Mouse (Mus musculus) heart, postnatal 0 days (tissue): ENCODE measurements around the gene Hus1. TPM values are rescaled to one million over a fixed set of nuclear protein-coding genes. Genes with fewer than 3 reads are reported as not detected.
A peak's percentile ranks its signal among the peaks of the same experiment; 100 is the strongest.

ENCODE experiments used
- ATAC-seq: fragments of 200-750 bp; cut with Nextera tagmentation; 2 replicates; pipeline ENCODE4 v1.8.0; 2017; ENCODE audit warnings: low read depth, moderate number of reproducible peaks, moderate library complexity; ENCODE audit not compliant: insufficient read depth
- DNase-seq: peaks from one replicate; pipeline ENCODE4 v3.0.0-alpha.2; 2016; ENCODE audit warnings: low spot score
- H3K27ac ChIP-seq: fragments of 300-500 bp; sonication (generic); 2 replicates; pipeline ENCODE4 v1.5.1; 2014; ENCODE audit warnings: low read depth, mild to moderate bottlenecking
- H3K27me3 ChIP-seq: fragments of 300-500 bp; sonication (generic); 2 replicates; pipeline ENCODE4 v1.6.1; 2014; ENCODE audit warnings: low read length, mixed read lengths; ENCODE audit not compliant: control insufficient read depth, insufficient read depth
- H3K36me3 ChIP-seq: fragments of 300-500 bp; sonication (generic); replicated peaks from 2 replicates; pipeline ENCODE4 v1.6.1; 2014; ENCODE audit warnings: low read length, mixed read lengths; ENCODE audit not compliant: control insufficient read depth, insufficient read depth
- H3K4me1 ChIP-seq: fragments of 300-500 bp; sonication (generic); 2 replicates; pipeline ENCODE4 v1.6.1; 2014; ENCODE audit warnings: antibody characterized with exemption; ENCODE audit not compliant: control insufficient read depth, insufficient read depth
- H3K4me2 ChIP-seq: fragments of 300-500 bp; sonication (generic); 2 replicates; pipeline ENCODE4 v1.6.1; 2014; ENCODE audit warnings: low read depth, mild to moderate bottlenecking, low read length, moderate library complexity
- H3K4me3 ChIP-seq: fragments of 300-500 bp; sonication (generic); 2 replicates; pipeline ENCODE4 v1.5.1; 2014; ENCODE audit warnings: low read depth, low read length
- H3K9ac ChIP-seq: fragments of 300-500 bp; sonication (generic); replicated peaks from 2 replicates; pipeline ENCODE4 v1.6.1; 2014; ENCODE audit warnings: low read depth, low read length, mixed read lengths
- H3K9me3 ChIP-seq: fragments of 300-500 bp; sonication (generic); replicated peaks from 2 replicates; pipeline ENCODE4 v1.6.1; 2016; ENCODE audit warnings: low read length; ENCODE audit not compliant: control insufficient read depth
- CTCF ChIP-seq: IDR thresholded peaks from 2 replicates; pipeline ENCODE4 v1.5.1; 2016; ENCODE audit warnings: antibody characterized with exemption, control low read depth, low read depth
- EP300 ChIP-seq: IDR thresholded peaks from 2 replicates; pipeline ENCODE4 v1.6.1; 2016; ENCODE audit warnings: antibody characterized with exemption, low read depth
- whole genome bisulfite sequencing: fragments of 180-500 bp; shearing (Covaris S2); extraction: QIAGEN DNeasy Blood & Tissue Kit; methylation state at CpG from one replicate; pipeline ENCODE4 v1.1.7; 2014; 5-methylcytosine and 5-hydroxymethylcytosine counted together
- polyA plus RNA-seq: library from polyadenylated mRNA; unstranded; fragments of >200 nt; fragmentation: Nextera tagmentation; extraction: Ambion mirVana; gene quantifications from 2 replicates; pipeline ENCODE4 v1.2.1, GENCODE M21; 2015
- total RNA-seq: library from RNA; depleted of rRNA; stranded (reverse); fragments of >200 nt; gene quantifications from 2 replicates; pipeline ENCODE4 v1.2.3, GENCODE M21; 2014; ENCODE audit warnings: low replicate concordance; rRNA removed

The Hus1 gene
- total and polyA plus RNA-seq, 2 experiments from 2014 or later: 8.4 to 14.4 TPM

DNA sequence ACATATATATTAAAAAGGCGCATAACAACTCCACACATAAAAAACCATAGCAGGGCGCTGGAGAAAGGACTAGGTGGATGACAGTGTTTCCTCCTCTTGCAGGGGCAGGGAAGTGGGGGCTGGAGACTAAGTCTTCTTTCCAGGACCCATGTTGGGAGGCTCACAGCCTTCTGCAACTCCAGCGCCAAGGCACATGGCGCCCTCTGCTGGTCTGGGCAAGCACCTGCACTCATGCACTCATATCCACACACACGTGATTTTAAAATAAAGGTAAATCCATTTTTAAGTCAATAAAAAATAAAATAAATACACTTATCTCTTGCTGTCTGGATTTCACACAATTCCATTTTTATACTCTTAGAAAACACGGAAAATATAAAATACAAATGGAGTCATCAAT is 54.0 kb downstream of the Hus1 start:
- no peak overlapping the region for H3K4me3 ChIP-seq
- no peaks in the 10 kb centered on the region for H3K27me3 ChIP-seq
- DNase-seq (no peak), ATAC-seq (no peak)
- H3K4me2 ChIP-seq: no peak overlapping the region
- whole genome bisulfite sequencing: 70% methylated on average over 6 of the region's 6 CpGs
- H3K27ac ChIP-seq: no peak overlapping the region
- TF ChIP-seq EP300 (no peak), CTCF (peak; percentile 36)
- no peaks in the 10 kb centered on the region for H3K9me3 ChIP-seq
- no peak overlapping the region for H3K9ac ChIP-seq
- no peaks in the 10 kb centered on the region for H3K4me1 ChIP-seq
- no peaks in the 10 kb centered on the region for H3K36me3 ChIP-seq

- no peak for TF ChIP-seq EP300
- TF ChIP-seq CTCF: peak; percentile 48
- ATAC-seq (no peak), DNase-seq (peak; percentile 20)
- Histone ChIP-seq H3K4me3 (no peak overlapping the region), H3K4me1 (no peaks in the 10 kb centered on the region), H3K27me3 (no peaks in the 10 kb centered on the region), H3K9ac (no peak overlapping the region), H3K36me3 (no peaks in the 10 kb centered on the region), H3K27ac (no peak overlapping the region), H3K4me2 (no peak overlapping the region), H3K9me3 (no peaks in the 10 kb centered on the region)
- 0% methylated on average over 1 of the region's 1 CpGs for WGBS
Observed at GRCm38 (mm10) chr11:8955678-8956077, 55.3 kb downstream of the Hus1 start.

- WGBS: 45% methylated on average over 6 of the region's 6 CpGs
- H3K4me2 ChIP-seq: no peak overlapping the region
- peak; percentile 40 for DNase-seq
Observed at GRCm38 (mm10) chr11:8949765-8950430, 61.1 kb downstream of the Hus1 start.

DNA sequence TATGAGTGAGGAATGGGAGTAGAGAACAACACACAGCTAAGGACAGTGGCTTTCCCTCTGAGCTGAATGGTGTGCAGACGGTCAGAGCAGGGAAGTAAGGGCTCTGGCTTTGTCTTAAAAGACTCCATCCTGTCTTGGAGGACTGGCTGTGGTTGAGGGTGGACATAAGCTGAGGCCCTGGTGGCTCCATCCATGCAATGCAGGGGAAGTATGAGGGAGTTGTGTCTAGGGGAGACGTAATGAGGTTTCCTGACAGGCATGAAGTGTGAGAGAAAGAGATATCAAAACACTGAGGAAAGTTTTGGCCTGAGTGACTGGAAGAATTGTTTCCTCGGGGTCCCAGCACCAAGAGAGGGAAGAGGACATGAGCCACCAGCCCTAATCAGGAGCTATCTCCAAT is 62.1 kb downstream of the Hus1 start:
- Histone ChIP-seq H3K4me3 (no peak overlapping the region), H3K4me2 (no peak overlapping the region), H3K9ac (no peak overlapping the region), H3K36me3 (no peaks in the 10 kb centered on the region), H3K9me3 (no peaks in the 10 kb centered on the region), H3K4me1 (no peaks in the 10 kb centered on the region), H3K27me3 (no peaks in the 10 kb centered on the region), H3K27ac (no peak overlapping the region)
- TF ChIP-seq CTCF (no peak), EP300 (no peak)
- no peak for DNase-seq
- no peak for ATAC-seq
- 54% methylated on average over 3 of the region's 3 CpGs for WGBS

More at GRCm38 (mm10) chr11:8949765-8950430, 61.1 kb downstream of the Hus1 start:
- Histone ChIP-seq H3K36me3 (no peaks in the 10 kb centered on the region), H3K4me3 (no peak overlapping the region), H3K27ac (no peak overlapping the region), H3K4me1 (no peaks in the 10 kb centered on the region), H3K9ac (no peak overlapping the region), H3K27me3 (no peaks in the 10 kb centered on the region), H3K9me3 (no peaks in the 10 kb centered on the region)
- ATAC-seq: no peak
- TF ChIP-seq CTCF: no peak
- TF ChIP-seq EP300: no peak

- H3K4me3 ChIP-seq: no peak overlapping the region
- ATAC-seq: no peak
- DNase-seq: no peak
- 44% methylated on average over 4 of the region's 4 CpGs for WGBS
- no peaks in the 10 kb centered on the region for H3K27me3 ChIP-seq
- H3K36me3 ChIP-seq: no peaks in the 10 kb centered on the region
- H3K4me2 ChIP-seq: no peak overlapping the region
- H3K27ac ChIP-seq: no peak overlapping the region
- no peaks in the 10 kb centered on the region for H3K9me3 ChIP-seq
- no peak overlapping the region for H3K9ac ChIP-seq
- 0 out of 2 replicates have a peak, but pooled peaks cover 3% of the 10 kb centered on the region for H3K4me1 ChIP-seq
- no peak for TF ChIP-seq EP300
Observed at GRCm38 (mm10) chr11:8944114-8944513, 66.9 kb downstream of the Hus1 start.

Other genes with a start within 250 kb of the Hus1 start
- gene Pkd1l1, start 37.9 kb downstream of the Hus1 start, total RNA-seq: not detected in 2 replicates
- gene Pkd1l1, start 37.9 kb downstream of the Hus1 start, polyA plus RNA-seq: 0.01 TPM in 1 of 2 replicates, not detected in the other
- 11.3 and 12.3 TPM in 2 replicates for gene Gm11992, start 37.4 kb upstream of the Hus1 start, total RNA-seq
- gene Gm11992, start 37.4 kb upstream of the Hus1 start, polyA plus RNA-seq: 6.5 and 7.7 TPM in 2 replicates
- 1.9 TPM in 1 of 2 replicates, not detected in the other for gene Sun3, start 37.8 kb upstream of the Hus1 start, total RNA-seq
- gene Sun3, start 37.8 kb upstream of the Hus1 start, polyA plus RNA-seq: 2.3 and 3.0 TPM in 2 replicates
- 63.2 and 81.4 TPM in 2 replicates for gene Upp1, start 106.9 kb upstream of the Hus1 start, total RNA-seq
- 65.0 and 73.4 TPM in 2 replicates for gene Upp1, start 106.9 kb upstream of the Hus1 start, polyA plus RNA-seq
- under 0.01 and 0.04 TPM in 2 replicates for gene Abca13, start 180.8 kb upstream of the Hus1 start, total RNA-seq
- under 0.01 TPM in 2 replicates for gene Abca13, start 180.8 kb upstream of the Hus1 start, polyA plus RNA-seq